Mouse (Mus musculus) heart, postnatal 0 days (tissue): ENCODE measurements around the gene Msl2. TPM values are rescaled to one million over a fixed set of nuclear protein-coding genes. Genes with fewer than 3 reads are reported as not detected.

Source experiments
- ATAC-seq: fragments of 200-750 bp; cut with Nextera tagmentation; 2 replicates; pipeline ENCODE4 v1.8.0; 2017; ENCODE audit warnings: low read depth, moderate number of reproducible peaks, moderate library complexity; ENCODE audit not compliant: insufficient read depth
- DNase-seq: peaks from one replicate; pipeline ENCODE4 v3.0.0-alpha.2; 2016; ENCODE audit warnings: low spot score
- H3K27ac ChIP-seq: fragments of 300-500 bp; sonication (generic); 2 replicates; pipeline ENCODE4 v1.5.1; 2014; ENCODE audit warnings: low read depth, mild to moderate bottlenecking
- H3K27me3 ChIP-seq: fragments of 300-500 bp; sonication (generic); 2 replicates; pipeline ENCODE4 v1.6.1; 2014; ENCODE audit warnings: low read length, mixed read lengths; ENCODE audit not compliant: control insufficient read depth, insufficient read depth
- H3K36me3 ChIP-seq: fragments of 300-500 bp; sonication (generic); replicated peaks from 2 replicates; pipeline ENCODE4 v1.6.1; 2014; ENCODE audit warnings: low read length, mixed read lengths; ENCODE audit not compliant: control insufficient read depth, insufficient read depth
- H3K4me1 ChIP-seq: fragments of 300-500 bp; sonication (generic); 2 replicates; pipeline ENCODE4 v1.6.1; 2014; ENCODE audit warnings: antibody characterized with exemption; ENCODE audit not compliant: control insufficient read depth, insufficient read depth
- H3K4me2 ChIP-seq: fragments of 300-500 bp; sonication (generic); 2 replicates; pipeline ENCODE4 v1.6.1; 2014; ENCODE audit warnings: low read depth, mild to moderate bottlenecking, low read length, moderate library complexity
- H3K4me3 ChIP-seq: fragments of 300-500 bp; sonication (generic); 2 replicates; pipeline ENCODE4 v1.5.1; 2014; ENCODE audit warnings: low read depth, low read length
- H3K9ac ChIP-seq: fragments of 300-500 bp; sonication (generic); replicated peaks from 2 replicates; pipeline ENCODE4 v1.6.1; 2014; ENCODE audit warnings: low read depth, low read length, mixed read lengths
- H3K9me3 ChIP-seq: fragments of 300-500 bp; sonication (generic); replicated peaks from 2 replicates; pipeline ENCODE4 v1.6.1; 2016; ENCODE audit warnings: low read length; ENCODE audit not compliant: control insufficient read depth
- CTCF ChIP-seq: IDR thresholded peaks from 2 replicates; pipeline ENCODE4 v1.5.1; 2016; ENCODE audit warnings: antibody characterized with exemption, control low read depth, low read depth
- EP300 ChIP-seq: IDR thresholded peaks from 2 replicates; pipeline ENCODE4 v1.6.1; 2016; ENCODE audit warnings: antibody characterized with exemption, low read depth
- WGBS: fragments of 180-500 bp; shearing (Covaris S2); extraction: QIAGEN DNeasy Blood & Tissue Kit; methylation state at CpG from one replicate; pipeline ENCODE4 v1.1.7; 2014; 5-methylcytosine and 5-hydroxymethylcytosine counted together
- polyA plus RNA-seq: library from polyadenylated mRNA; unstranded; fragments of >200 nt; fragmentation: Nextera tagmentation; extraction: Ambion mirVana; gene quantifications from 2 replicates; pipeline ENCODE4 v1.2.1, GENCODE M21; 2015
- total RNA-seq: library from RNA; depleted of rRNA; stranded (reverse); fragments of >200 nt; gene quantifications from 2 replicates; pipeline ENCODE4 v1.2.3, GENCODE M21; 2014; ENCODE audit warnings: low replicate concordance

Gene Msl2
- total and polyA plus RNA-seq, 2 experiments from 2014 or later = 3.0 to 14.3 TPM

DNA sequence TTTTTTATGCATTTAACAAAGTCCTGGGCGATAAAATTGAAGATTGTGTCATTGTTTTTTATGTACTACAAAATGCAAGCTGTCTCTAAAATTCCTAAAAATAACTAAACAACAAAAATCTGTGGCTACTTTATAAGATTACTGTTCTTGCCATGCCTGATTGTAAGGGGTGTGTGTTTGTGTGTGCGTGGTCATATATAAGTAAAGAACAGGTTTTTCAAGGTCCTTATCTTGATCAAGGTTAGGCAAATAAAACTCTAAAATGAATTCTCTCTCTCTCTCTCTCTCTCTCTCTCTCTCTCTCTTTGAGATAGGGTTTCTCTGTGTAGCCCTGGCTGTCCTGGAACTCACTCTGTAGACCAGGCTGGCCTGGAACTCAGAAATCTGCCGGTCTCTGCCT, 21.9 kb upstream of the Msl2 start:
- Histone ChIP-seq H3K4me1 (no peaks in the 10 kb centered on the region), H3K4me2 (no peak overlapping the region), H3K27me3 (no peaks in the 10 kb centered on the region), H3K36me3 (no peaks in the 10 kb centered on the region), H3K27ac (no peak overlapping the region), H3K9ac (no peak overlapping the region), H3K9me3 (no peaks in the 10 kb centered on the region), H3K4me3 (no peak overlapping the region)
- no peak for ATAC-seq
- TF ChIP-seq EP300 (no peak), CTCF (no peak)
- WGBS = 87% methylated on average over 3 of the region's 3 CpGs
- no peak for DNase-seq

DNA sequence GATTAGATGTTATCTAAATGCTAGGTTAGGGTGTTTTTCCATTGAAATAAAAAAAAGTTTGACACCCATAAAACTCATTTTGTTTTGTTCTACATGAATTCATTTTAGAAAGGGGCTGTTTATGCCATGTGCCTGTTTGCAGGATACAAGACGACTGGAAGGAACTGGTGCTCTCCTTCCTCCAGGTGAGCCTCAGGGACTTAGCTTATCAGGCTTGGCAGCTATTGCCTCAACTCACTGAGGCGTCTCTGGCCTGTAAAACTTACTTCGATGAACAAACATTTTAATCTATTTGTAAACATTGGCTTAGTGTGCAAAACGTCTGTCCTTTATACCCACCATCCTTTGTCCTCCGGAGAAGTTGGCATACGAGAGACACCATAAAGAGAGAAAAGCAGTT, 21.2 kb upstream of the Msl2 start:
- no peak overlapping the region for H3K27ac ChIP-seq
- H3K9me3 ChIP-seq = no peaks in the 10 kb centered on the region
- H3K4me1 ChIP-seq = no peaks in the 10 kb centered on the region
- no peaks in the 10 kb centered on the region for H3K27me3 ChIP-seq
- no peak overlapping the region for H3K9ac ChIP-seq
- no peaks in the 10 kb centered on the region for H3K36me3 ChIP-seq
- no peak for DNase-seq
- 61% methylated on average over 6 of the region's 6 CpGs for WGBS
- no peak for ATAC-seq
- H3K4me2 ChIP-seq = no peak overlapping the region
- H3K4me3 ChIP-seq = no peak overlapping the region
- TF ChIP-seq EP300 (no peak), CTCF (no peak)

- no peak for TF ChIP-seq EP300
- TF ChIP-seq CTCF = no peak
- H3K4me3 ChIP-seq = no peak overlapping the region
- DNase-seq (no peak), ATAC-seq (no peak)
- H3K9me3 ChIP-seq = no peaks in the 10 kb centered on the region
- no peaks in the 10 kb centered on the region for H3K27me3 ChIP-seq
- H3K4me2 ChIP-seq = no peak overlapping the region
- no peak overlapping the region for H3K9ac ChIP-seq
- H3K4me1 ChIP-seq = no peaks in the 10 kb centered on the region
- 67% methylated on average over 14 of the region's 14 CpGs for WGBS
- no peak overlapping the region for H3K27ac ChIP-seq
- no peaks in the 10 kb centered on the region for H3K36me3 ChIP-seq
Measured at GRCm38 (mm10) chr9:101053279-101053678, 20.6 kb upstream of the Msl2 start.

DNA sequence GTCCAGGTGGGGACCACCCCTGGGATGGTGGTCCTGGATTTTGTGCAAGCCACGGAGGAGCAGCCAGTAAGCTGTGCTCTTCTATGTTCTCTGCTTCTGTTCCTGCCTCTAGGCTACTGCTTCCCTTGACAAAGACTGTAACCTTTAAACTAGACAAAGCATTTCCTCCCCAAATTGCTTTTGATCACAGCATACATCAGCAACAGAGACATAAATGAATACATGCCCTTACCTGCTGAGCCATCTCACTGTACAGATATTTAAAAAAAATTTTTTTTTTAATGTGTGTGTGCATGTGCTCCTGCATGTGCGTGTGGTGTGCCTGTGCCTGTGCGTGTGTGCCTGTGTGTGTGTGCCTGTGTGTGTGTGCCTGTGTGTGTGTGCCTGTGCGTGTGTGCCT, 16.7 kb upstream of the Msl2 start:
- DNase-seq (no peak), ATAC-seq (no peak)
- H3K27me3 ChIP-seq = no peaks in the 10 kb centered on the region
- WGBS = 92% methylated on average over 4 of the region's 4 CpGs
- H3K27ac ChIP-seq = no peak overlapping the region
- H3K9ac ChIP-seq = no peak overlapping the region
- no peaks in the 10 kb centered on the region for H3K36me3 ChIP-seq
- no peaks in the 10 kb centered on the region for H3K4me1 ChIP-seq
- no peak overlapping the region for H3K4me3 ChIP-seq
- TF ChIP-seq CTCF (no peak), EP300 (no peak)
- H3K9me3 ChIP-seq = no peaks in the 10 kb centered on the region
- no peak overlapping the region for H3K4me2 ChIP-seq

GRCm38 (mm10) chr9:101061035-101061434, 12.9 kb upstream of the Msl2 start:
- 73% methylated on average over 11 of the region's 11 CpGs for WGBS
- ATAC-seq = no peak

DNA sequence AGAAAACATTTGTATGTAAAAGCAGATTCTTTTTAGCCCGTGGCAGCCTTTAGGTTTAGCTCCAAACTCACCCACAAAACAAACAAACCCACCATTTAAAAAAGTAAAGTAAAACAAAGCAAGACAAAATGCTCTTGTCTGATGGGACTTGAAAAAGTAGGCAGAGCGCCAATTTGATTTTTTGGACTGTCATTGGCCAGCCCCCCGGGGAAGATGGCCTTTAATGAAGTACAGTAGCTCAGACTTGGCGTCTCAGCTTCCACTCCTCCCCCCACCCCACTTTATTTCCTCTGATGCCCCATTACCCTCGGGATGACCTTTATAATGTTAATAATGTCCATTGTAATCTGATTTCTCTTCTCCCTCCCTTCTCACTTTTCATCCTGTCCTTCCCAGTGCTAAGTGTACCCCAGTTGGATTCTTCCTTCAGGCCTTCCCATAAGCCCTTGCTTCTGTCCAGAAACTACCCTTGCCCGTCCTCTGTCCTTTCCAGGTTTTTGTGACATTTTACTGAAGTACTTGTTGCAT, 11.6 kb upstream of the Msl2 start:
- H3K9me3 ChIP-seq = no peaks in the 10 kb centered on the region
- no peak overlapping the region for H3K27ac ChIP-seq
- 73% methylated on average over 6 of the region's 6 CpGs for WGBS
- H3K4me1 ChIP-seq = no peaks in the 10 kb centered on the region
- no peaks in the 10 kb centered on the region for H3K27me3 ChIP-seq
- no peak for TF ChIP-seq CTCF
- no peak for TF ChIP-seq EP300
- H3K4me3 ChIP-seq = no peak overlapping the region
- H3K36me3 ChIP-seq = no peaks in the 10 kb centered on the region
- ATAC-seq (no peak), DNase-seq (no peak)
- H3K4me2 ChIP-seq = no peak overlapping the region
- no peak overlapping the region for H3K9ac ChIP-seq

More at GRCm38 (mm10) chr9:101061035-101061434, 12.9 kb upstream of the Msl2 start:
- no peaks in the 10 kb centered on the region for H3K27me3 ChIP-seq
- no peak overlapping the region for H3K9ac ChIP-seq
- no peak overlapping the region for H3K4me2 ChIP-seq
- no peaks in the 10 kb centered on the region for H3K9me3 ChIP-seq
- H3K4me1 ChIP-seq = no peaks in the 10 kb centered on the region
- TF ChIP-seq CTCF = no peak
- no peak for TF ChIP-seq EP300
- DNase-seq = no peak
- no peak overlapping the region for H3K4me3 ChIP-seq
- peak overlapping the region; percentile 30; the same call in 1 of the 2 replicates for H3K27ac ChIP-seq
- no peaks in the 10 kb centered on the region for H3K36me3 ChIP-seq
